Mouse (Mus musculus) natural killer cell, adult 2 months (primary cell): ENCODE results near the gene Acvr1.

Experiments
- DNase-seq, 2 experiments: peaks; one replicate each; pipeline ENCODE4 v3.0.0; 2022; ENCODE audit warnings: low spot score in 2 of 2

The Acvr1 gene

DNA sequence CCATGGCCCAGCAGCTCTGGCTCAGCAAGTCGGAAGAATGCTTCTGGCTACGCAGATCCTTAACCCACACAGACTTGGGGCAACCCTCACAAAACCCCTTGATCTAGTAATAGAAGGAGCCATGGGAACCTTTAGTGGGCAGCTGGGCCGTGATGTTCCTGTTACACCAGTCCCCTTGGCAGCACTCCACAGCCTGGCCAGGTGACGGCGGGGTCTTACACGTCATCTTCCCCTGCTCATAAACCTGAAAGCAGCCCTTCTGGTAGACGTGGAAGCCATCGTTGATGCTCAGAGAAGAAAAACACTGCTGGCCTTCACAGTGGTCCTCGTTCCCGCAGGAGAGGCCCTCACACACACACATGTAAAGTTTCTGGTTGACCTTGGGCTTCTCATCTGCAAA, 87.4 kb downstream of the Acvr1 start:
- no peak for DNase-seq

DNA sequence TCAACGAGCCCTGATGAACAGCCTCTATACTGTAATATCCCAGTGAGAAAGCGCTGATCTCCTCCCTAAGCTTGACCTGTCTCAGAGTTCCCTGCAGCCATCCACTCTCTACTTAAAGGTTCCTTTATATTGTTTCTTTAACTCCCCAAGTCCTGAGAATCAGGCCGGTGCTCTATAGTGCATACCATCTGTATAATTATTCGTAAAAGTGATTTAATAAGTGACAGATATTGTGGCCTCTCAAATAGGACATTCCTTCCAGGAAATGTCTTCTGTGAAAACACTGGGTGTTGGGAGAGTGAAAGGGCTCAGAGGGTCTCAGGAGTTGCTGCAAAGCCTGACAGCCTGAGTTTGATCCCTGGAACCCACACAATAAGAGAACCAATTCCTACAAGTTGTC, 88.8 kb downstream of the Acvr1 start:
- no peak for DNase-seq

DNA sequence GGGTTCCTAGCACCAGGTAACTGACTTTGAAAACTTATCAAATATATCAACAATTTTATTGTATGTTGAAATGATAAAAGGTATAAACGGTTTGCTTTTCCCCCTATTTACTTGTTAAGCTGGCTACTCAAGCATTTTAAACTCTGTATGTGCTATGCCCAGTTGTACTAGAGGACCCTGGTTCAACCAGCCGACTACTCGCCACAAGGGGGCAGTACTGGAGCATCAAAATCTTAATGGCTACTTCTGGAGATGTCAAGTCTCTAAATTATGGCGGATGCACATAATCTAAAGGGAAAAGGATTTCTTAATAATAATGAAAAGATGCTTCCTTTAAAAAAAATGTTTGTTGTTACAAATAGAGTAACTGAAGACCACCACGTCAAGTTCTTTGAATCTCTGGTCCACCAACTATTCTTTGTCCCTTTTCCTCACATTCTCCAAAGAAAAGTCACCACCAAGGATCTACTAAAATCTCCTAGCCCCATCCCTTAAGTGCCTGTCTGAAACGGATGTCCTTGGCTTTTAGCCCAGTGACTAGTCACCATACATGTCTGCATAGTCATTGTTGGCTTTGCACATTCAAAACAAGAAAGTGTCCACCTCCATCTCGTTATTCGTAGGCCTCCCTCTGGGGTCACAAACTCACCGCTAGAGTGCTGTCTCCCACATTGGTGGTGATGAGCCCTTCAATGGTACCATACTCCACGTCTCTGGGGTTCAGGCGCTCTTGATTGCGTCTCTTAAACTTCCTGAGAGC, 89.8 kb downstream of the Acvr1 start:
- peak in 1 of 2 experiments; percentile 22 for DNase-seq

DNA sequence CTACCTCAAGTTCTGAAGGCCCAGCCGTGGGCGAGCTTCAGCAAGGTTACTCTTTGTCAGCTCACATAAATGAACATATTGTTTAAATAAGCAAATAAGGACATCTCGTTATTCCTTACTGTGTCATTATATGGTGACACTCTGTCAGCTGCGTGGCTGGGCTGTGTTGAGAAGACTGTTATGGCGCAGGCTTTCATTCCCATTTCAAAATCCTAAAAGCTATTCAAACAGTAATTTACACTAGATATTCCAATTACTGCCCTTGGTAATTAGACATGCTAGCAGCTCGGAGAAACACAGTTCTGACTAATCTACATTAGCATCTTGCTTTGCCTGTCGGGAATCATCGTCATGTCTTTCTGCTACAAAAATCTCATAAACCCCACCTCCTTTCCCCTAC, 91.4 kb downstream of the Acvr1 start:
- no peak for DNase-seq

DNA sequence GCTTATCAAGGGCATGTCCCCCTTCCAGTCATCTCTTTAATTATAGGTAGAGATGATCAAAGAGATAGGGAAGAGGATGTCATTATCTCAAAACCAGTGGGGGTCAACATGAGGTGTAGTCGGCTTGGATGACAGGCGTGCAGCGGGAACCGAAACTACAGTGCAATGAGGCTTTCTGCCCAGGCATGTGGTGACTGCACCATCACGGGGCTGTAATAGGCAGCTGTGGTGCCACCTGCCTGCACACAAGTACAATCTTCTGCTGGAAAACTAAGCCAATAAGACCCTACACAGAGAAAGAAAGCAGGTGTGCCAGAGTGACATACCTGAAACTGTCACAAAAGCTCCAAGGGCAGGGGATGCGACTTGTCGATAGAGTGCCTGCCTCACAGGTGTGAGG, 96.7 kb downstream of the Acvr1 start:
- DNase-seq = peak in 1 of 2 experiments; percentile 3

DNA sequence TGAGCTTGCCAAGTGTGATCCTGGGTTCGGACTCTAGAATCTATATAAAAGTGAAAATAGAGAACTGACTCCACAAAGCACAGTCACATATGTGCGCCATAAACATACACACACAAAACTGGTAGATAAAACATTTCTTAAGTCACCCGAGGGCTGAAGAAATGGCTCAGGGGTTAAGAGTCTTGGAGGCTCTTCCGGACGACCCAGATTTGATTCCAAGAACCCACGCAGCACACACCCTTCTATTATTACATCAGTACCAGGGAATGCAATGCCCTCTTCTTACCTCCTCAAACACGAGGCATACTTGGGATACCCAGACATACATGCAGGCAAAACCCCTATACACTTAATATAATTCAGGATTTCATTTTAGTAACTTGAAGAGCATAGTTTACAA, 97.1 kb downstream of the Acvr1 start, which contains the start of gene Gm17409:
TSS of gene Gm17409 (plus strand) at position 301 of the 400 bp plus-strand sequence.
- DNase-seq = no peak

DNA sequence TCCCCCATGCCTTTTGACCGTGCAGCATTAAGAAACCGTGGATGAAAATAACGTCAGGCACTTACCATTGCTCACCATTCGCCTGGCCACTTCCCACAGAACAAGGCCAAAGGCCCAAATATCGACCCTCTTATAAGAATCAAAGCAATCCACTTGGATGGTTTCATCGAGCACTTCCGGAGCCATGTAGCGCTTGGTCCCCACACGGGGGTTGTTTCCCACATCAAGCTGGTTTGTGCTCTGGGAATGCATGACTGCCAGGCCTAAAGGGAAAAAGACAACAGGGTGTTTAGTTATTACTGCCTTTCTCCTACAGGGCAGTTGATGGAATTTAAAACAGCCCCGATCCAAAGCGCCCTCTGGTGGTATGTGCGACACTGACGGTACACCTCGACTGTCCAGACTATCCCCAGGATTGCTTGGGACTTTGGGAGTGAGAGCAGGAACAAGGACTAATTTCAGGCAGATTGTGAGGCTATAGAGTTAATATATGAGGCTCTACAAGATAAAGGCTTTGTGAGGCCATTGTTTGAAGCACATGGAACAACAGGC, 108.1 kb downstream of the Acvr1 start:
- no peak for DNase-seq

DNA sequence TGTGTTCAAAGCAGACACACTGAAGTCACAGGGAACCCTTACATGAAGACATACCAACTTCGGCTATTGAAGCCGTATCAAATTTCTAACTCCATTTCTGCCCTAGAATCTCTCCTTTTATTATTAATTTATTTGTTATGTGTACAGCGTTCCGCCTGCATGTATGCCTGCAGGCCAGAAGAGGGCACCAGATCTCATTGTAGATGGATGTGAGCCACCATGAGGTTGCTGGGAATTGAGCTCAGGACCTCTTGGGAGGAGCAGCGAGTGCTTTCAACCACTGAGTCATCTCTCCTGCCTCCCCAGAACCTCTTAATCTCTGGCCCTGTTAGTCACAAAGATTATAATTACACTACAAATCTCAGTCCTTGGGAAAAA, 109.5 kb downstream of the Acvr1 start:
- no peak for DNase-seq

DNA sequence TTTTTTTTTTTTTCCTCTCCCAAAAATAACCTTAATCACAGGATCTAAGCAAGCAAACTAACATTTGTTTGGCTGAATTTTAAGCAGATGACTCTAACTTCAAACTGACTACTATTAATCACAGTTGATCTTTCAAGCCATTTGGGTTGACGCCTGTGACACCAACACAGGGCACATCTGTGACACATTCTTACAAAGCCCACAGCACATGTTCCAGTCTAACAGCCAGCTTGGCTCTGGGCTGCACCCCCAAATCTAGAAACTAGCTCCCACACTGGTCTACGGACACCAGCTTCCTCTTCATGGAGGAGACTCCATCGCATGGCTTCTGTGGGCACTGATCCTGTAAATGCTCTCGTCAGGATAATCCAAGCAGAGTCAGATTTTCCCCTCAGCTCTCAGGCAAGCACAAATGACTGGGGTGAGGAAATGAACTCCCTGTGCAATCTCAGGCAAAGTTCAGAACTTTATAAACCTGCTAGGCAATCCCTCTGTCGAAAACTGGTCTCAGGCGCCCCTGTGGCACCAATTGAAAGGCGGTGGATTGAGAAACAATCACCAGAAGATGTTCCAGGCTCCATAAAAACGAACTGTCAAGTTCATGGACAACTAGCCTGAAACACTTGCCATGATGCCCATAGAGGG, 110.0 kb downstream of the Acvr1 start:
- DNase-seq = no peak

DNA sequence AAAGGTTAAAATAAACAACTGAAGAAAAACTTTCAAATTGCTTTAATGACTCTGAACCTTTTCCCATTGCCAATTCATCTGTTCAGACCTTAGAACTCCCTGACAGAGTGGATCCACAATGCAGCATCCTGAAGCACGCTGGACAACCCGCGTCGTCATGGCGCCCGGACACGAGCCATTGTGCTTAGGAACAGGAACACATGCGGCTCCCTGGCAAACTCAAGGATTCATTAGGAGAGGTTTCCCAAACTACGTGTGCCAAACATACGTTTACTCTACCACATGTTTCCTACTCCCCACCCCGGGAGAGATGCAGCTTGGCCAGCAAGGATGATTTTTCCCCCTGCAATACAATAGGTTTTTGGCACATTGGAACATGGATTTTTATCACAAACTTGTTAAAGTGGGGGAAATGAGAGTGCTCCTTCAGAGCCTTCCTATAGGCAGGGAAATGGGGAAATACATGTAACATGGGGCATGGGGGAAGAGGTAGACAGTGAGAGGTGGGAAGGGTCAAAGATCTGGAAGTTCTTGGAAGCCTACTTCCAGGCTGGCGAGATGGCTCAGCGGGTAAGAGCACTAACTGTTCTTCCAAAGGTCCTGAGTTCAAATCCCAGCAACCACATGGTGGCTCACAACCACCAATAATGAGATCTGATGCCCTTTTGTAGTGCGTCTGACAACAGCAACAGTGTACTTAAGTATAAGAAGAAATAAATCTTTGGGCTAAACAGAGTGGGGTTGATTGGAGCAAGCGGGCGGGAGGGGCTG, 112.7 kb downstream of the Acvr1 start:
- DNase-seq = no peak

DNA sequence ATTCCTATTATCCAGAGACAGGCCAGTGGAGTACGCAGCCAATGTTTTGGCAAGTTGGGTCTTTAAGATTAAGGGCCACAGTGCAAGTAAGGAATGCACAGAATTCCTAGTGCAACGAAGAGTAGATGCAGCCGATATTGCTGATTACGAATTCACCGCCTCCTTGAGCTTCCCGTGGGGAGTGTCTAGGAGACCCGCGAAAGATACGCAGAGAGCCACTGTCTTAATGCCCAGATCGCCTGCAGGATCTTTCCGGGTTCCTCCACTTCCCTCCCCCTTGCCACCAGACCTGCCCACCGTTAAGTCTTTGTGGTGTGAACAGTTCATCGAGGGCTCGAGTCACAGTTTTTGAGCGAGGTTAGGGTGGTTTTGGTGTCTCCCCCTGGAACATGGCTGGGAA, 120.0 kb downstream of the Acvr1 start:
- no peak for DNase-seq

DNA sequence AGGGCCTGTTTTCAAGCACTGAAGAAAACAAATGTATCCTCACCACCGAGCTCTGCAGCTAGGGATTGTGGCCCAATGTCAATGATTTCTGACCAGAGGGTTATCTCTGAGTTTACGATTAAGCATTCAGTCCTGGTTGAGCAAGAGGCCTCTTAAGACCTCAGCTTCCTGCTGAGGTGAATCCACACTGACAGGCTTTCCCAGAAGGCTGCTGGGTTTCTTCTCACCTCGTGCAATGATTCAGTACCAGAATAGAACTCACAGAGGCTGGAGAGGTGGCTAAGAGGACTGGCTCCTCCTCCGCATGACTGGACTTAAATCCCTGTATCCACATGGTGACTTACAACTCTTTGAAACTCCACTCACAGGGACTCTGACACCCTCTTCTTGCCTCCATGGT, 123.8 kb downstream of the Acvr1 start:
- no peak for DNase-seq

DNA sequence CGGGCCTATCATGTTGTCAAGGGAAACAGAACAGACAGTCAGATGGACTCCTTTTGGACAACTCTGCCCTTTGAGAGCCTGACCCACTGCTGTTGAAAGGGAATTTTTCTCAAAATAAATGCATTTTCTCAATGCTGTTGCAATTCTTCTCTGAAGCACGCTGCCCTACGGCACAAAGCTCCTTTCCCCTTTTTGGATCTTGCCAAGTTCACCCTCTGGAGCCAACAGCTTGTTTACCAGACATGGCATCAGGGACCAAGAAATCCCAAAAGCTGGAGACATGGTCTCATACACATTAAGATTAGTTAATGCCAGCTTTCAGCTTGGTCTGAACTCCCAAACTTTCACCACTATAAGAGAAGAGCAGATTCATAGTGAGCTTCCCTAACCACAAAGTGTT, 130.0 kb downstream of the Acvr1 start:
- DNase-seq = no peak

DNA sequence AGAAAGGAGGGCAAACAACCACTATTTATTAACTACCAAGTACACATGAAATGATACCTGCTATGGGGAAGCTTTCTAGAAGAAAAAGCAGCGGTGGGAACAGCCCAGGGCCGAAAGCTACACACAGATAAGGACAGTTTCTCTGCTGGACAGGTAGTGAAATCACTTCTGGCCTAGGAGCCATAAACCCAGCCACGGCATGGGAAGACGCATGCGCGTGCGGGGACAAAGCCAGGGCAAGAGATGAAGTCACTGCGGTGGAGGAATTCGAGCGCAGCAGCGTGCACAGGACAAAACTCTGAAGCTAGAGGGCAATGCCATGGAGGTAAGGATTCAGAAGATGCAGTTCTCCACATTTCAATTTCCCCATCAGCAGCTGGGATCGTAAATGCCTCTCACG, 131.4 kb downstream of the Acvr1 start:
- no peak for DNase-seq

DNA sequence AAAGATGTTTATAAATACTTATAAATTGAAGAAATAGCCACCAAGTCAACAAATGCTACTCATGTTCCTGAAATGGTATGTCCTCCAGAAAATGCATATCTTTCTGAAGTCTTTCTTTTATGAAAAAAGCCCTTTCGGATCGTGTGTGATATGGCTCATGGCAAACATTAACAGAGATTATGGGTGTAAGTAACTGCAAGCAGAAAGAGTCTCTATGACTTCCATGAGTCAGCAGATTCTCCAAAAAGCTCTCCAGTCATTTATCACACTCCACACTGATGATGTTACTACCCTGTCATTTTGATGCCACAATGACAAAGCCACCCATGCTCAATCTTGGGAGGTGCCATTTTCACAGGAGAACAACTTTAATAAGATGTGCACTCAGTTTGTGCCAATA, 132.5 kb downstream of the Acvr1 start:
- DNase-seq = no peak

DNA sequence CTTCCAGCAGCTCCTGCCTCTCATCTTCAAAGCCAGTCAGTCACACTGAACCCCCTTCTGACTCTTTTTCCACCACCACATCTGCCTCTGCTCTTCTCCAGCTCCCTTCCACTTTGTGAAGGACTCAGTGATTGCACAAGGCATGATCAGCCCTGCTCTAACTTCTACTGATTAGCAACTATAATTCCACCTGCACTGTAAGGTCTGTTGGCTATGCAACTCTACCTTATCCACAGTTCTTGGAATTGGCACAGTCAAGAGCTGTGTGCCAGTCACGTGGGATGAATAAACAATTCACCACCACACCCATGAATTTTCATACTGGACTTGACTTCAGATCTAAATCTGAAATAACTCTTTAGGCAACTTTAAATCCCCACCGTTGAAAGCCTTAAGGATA, 133.6 kb downstream of the Acvr1 start:
- no peak for DNase-seq

DNA sequence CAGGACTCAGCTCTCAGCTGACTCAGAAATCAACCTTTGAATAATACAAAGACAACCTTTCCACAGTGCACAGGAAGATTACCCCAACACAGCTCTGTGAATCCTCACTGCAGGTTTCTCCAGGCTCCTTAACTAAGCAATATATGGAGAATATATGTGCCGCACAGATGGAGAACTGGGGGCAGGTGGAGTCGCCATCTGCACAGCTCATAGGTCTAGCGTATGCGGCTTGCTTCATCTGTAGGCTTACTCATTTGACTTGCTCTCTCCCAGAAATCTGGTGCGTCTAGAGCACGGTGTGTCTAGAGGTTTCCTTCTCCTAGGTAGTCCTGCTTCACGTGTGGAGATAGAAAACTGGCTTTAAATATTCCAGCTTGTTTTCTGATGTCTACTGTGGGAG, 134.7 kb downstream of the Acvr1 start:
- no peak for DNase-seq

DNA sequence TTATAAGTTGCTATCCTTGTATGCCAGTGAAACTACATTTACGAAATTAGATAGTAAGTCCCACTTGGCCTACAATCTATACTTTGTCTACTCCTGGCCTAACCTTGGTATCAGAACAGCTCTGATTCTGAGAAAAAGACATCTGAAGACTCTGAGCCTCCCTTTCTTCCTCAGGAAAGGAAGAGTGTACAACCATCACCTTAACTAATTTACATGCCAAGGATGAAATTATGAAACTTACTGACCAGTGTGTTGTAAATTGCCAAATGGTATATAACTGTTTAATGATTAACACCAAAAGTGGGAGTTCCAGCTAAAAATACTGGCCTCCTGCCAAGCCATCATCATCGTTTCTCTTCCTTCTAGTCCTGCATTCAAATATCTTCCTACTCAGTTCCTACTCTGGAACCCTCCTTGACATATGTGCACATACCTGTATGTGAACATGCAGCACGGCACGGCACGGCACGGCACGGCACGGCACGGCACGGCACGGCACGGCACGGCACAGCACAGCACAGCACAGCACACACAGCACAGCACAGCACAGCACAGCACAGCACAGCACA, 141.4 kb downstream of the Acvr1 start:
- DNase-seq = no peak

DNA sequence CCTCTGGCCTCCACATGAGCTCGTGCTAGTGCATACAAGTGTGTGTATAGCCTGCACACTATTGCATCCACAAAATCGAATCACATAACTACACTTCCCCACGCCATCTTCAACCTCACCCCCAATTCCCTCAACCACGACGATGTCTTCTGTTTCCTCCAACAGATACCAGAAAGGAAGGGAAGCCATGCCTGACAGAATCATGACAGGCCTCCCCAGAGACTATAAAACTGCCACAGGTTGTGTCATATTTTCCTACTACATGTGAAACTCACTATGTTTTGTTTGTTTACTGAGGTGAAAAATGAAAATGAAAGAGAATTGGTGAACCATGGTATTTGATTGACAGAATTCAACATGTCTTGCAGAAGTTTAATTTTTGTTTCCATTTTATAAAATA, 143.6 kb downstream of the Acvr1 start:
- DNase-seq = peak in 1 of 2 experiments; percentile 38

DNA sequence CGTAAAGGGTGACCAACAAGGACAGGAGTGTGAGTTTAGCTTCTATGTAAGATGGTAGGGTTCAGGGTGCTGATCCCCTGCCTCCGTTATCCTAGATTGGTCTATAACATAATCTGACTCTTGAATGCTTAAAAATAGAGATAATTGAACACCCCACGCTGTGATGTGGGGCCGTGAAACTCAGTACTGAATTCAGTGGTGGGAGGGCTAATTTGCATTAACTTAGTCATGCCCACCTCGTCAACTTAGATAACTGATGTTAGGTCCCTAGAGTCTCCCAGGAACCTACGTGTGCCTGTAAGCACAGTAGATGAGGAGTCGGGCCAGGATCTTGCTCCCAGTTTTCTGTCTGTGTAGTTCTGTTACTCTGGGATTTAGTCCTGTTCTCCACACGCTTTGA, 147.4 kb downstream of the Acvr1 start:
- DNase-seq = no peak

DNA sequence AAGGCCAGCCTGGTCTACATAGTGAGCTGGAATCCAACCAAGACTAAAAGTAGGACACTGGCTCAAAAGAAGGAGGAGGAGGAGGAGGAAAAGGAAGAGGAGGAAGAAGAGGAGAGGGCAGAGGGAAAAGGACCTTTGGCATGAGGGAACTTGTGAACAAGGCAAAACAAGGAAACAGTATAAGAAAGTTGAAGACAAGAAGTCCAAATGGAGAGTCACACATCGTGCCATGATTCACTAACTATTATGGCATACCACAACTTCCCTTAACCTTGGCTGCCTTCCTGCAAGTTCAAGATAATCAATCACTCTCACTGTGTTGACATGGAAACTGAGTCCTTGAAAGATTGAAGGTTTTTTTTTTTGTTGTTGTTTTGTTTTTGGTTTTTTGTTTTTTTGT, 148.8 kb downstream of the Acvr1 start:
- no peak for DNase-seq

DNA sequence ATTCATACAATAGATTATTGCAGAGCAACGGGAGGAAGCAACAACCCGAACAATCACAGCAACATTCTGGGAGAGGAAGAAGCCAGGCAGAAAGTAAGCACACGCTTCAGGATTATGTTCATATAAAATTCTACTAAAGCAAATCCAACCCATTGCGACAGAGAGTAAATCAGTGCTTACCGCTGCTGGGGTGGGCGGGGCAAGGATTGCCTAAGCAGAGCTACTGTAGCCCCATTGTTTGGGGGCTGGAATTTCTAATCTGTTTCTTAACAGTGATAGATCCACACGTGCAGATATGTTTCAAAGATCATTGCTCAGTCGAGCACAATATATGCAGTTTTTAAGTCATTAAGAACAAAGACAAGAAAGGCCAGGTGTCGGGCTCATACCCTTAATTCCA, 149.3 kb downstream of the Acvr1 start:
- no peak for DNase-seq
